In genomic region chr10:95297024-95297423, GRCm38 (mm10) we compare ENCODE assay signal across 11 mouse cellular contexts. TPM values are rescaled to one million over a fixed set of nuclear protein-coding genes. Genes with fewer than 3 reads are reported as not detected.
DNase-seq lines count a peak whose midpoint lies in the region; ATAC-seq and TF ChIP-seq lines count a peak whose summit lies in the region.
"Had no signal": no experiment of that assay in that cellular context is flagged by ENCODE, and none has a peak within 500 bp of the region (broad histone marks: within the 10 kb centered on the region; RNA-seq: fewer than 3 reads in every experiment).

No protein-coding gene starts in this region.

- no peaks in the 10 kb centered on the region for H3K36me3 ChIP-seq in lung, postnatal 0 days (ENCODE audit: insufficient read depth, low read length)
- H3K36me3 ChIP-seq in stomach, embryonic 16.5 days (ENCODE audit: control insufficient read depth, insufficient read depth, low read length) = no peaks in the 10 kb centered on the region
- H3K36me3 ChIP-seq: intestine, embryonic 15.5 days; neural tube, embryonic 12.5 days had no signal

- TF ChIP-seq EP300 in lung, postnatal 0 days (IDR thresholded peaks at IDR 0.05) = no peak

- H3K4me1 ChIP-seq in lung, postnatal 0 days (ENCODE audit: insufficient read depth, low read depth, low read length) = peaks cover 5% of the 10 kb centered on the region; the same call in 1 of the 2 replicates
- peaks cover 10% of the 10 kb centered on the region for H3K4me1 ChIP-seq in stomach, embryonic 16.5 days (ENCODE audit: control insufficient read depth, insufficient read depth, low read length)
- H3K4me1 ChIP-seq: intestine, embryonic 15.5 days had no signal

- no peaks in the 10 kb centered on the region for H3K27me3 ChIP-seq in lung, postnatal 0 days (replicated peaks; ENCODE audit: insufficient read depth, low read length)
- H3K27me3 ChIP-seq in stomach, embryonic 16.5 days (ENCODE audit: control insufficient read depth, insufficient read depth, low read length) = no peaks in the 10 kb centered on the region
- H3K27me3 ChIP-seq: intestine, embryonic 15.5 days; neural tube, embryonic 12.5 days had no signal

- DNase-seq in heart, adult 8-10 months (ENCODE audit: low spot score) = peak; percentile 74
- DNase-seq in heart, postnatal 25 days (ENCODE audit: low spot score) = no peak
- no peak for DNase-seq in lung, postnatal 0 days (ENCODE audit: low spot score)
- no peak for DNase-seq in lung, postnatal 14 days
- peak; percentile 69 for DNase-seq in kidney, adult 9 months
- DNase-seq in left cerebral cortex, postnatal 14 days (ENCODE audit: low spot score in 2 of 2) = no peak
- no peak for DNase-seq in layer of hippocampus, adult 9-10 months (ENCODE audit: low spot score)
- DNase-seq: right cerebral cortex, postnatal 14 days had no signal

- 49% methylated on average over 11 of the region's 11 CpGs for WGBS in lung, postnatal 0 days
- 43% methylated on average over 11 of the region's 11 CpGs for WGBS in stomach, embryonic 16.5 days

- TF ChIP-seq CTCF in lung, postnatal 0 days (IDR thresholded peaks at IDR 0.05) = no peak

- peak overlapping the region; percentile 9; the same call in 1 of the 2 replicates for H3K27ac ChIP-seq in lung, postnatal 0 days (ENCODE audit: low read length)
- no peak overlapping the region for H3K27ac ChIP-seq in stomach, embryonic 16.5 days (ENCODE audit: low read length)
- H3K27ac ChIP-seq: intestine, embryonic 15.5 days; neural tube, embryonic 12.5 days had no signal

- no peaks in the 10 kb centered on the region for H3K9me3 ChIP-seq in lung, postnatal 0 days (ENCODE audit: low read length)
- H3K9me3 ChIP-seq in stomach, embryonic 16.5 days (replicated peaks; ENCODE audit: control insufficient read depth, low read length) = no peaks in the 10 kb centered on the region
- H3K9me3 ChIP-seq: intestine, embryonic 15.5 days; neural tube, embryonic 12.5 days had no signal

- no peak overlapping the region for H3K4me3 ChIP-seq in lung, postnatal 0 days (ENCODE audit: low read depth, low read length)
- H3K4me3 ChIP-seq in stomach, embryonic 16.5 days (replicated peaks; ENCODE audit: low read length) = no peak overlapping the region
- H3K4me3 ChIP-seq: intestine, embryonic 15.5 days; neural tube, embryonic 12.5 days had no signal

- H3K9ac ChIP-seq in lung, postnatal 0 days (replicated peaks; ENCODE audit: low read depth) = no peak overlapping the region
- 0 out of 2 replicates have a peak overlapping the region, but pooled peaks have one; percentile 22 for H3K9ac ChIP-seq in stomach, embryonic 16.5 days (ENCODE audit: low read length)
- H3K9ac ChIP-seq: intestine, embryonic 15.5 days; neural tube, embryonic 12.5 days had no signal

- no peak overlapping the region for H3K4me2 ChIP-seq in lung, postnatal 0 days (replicated peaks; ENCODE audit: low read depth, low read length)
- H3K4me2 ChIP-seq in stomach, embryonic 16.5 days (ENCODE audit: low read depth, low read length) = no peak overlapping the region
- H3K4me2 ChIP-seq: intestine, embryonic 15.5 days; neural tube, embryonic 12.5 days had no signal

- intact Hi-C loops in heart, postnatal 25 days (cut with DNase I) = loop anchor here (2.0 kb wide), 1 partner anchor 32 kb away; no protein-coding TSS in a partner anchor
- intact Hi-C loops in left cerebral cortex, postnatal 14 days (cut with DNase I) = no loop called here

- ATAC-seq in lung, postnatal 0 days = 0 out of 2 replicates have a peak, but pooled peaks have one; percentile 12
- ATAC-seq in stomach, embryonic 16.5 days (ENCODE audit: insufficient read depth, low FRiP score) = no peak
- ATAC-seq: intestine, embryonic 15.5 days had no signal

RNA-seq across cellular contexts. Expression of gene Cradd, which starts 26.9 kb away (rescaled TPM):
- total RNA-seq in heart, adult 8-10 months (2022) = 10 to 100 TPM in 2 of 4 experiments, 1 to 10 TPM in 2; 6.6 to 15.0 (median 10.4) TPM
- total RNA-seq in heart, postnatal 25 days (2021) = 1 to 10 TPM; 7.9 to 9.3 TPM
- polyA plus RNA-seq in lung, postnatal 0 days (2015; fragmentation: Nextera tagmentation; extraction: Ambion mirVana) = 11.9 and 15.4 TPM in 2 replicates
- 9.8 and 10.7 TPM in 2 replicates for polyA plus RNA-seq in stomach, embryonic 16.5 days (2015; fragmentation: Nextera tagmentation; extraction: Ambion mirVana)
- total RNA-seq in left cerebral cortex, postnatal 14 days (2021) = 1 to 10 TPM; 5.2 to 6.9 TPM

Comparison
In these comparisons a context has a peak if more than half of its experiments do, and no peak if none do; other contexts are left out.
1. DNase-seq: peak in heart, adult 8-10 months (single experiment) and kidney, adult 9 months (single experiment); none in heart, postnatal 25 days (single experiment), lung, postnatal 0 days (single experiment), lung, postnatal 14 days (single experiment), left cerebral cortex, postnatal 14 days (0 of 2) and layer of hippocampus, adult 9-10 months (single experiment).